Mouse (Mus musculus) bone marrow macrophage, adult 2 months (primary cell): ENCODE measurements around the gene Lrrc8d. TPM values are rescaled to one million over a fixed set of nuclear protein-coding genes. Genes with fewer than 3 reads are reported as not detected.

Experiments used
- H3K27ac ChIP-seq: 2 replicates; pipeline ENCODE4 v1.5.1; 2012; ENCODE audit warnings: low read depth, low read length; ENCODE audit not compliant: insufficient read depth
- H3K4me1 ChIP-seq: 2 replicates; pipeline ENCODE4 v1.6.1; 2012; ENCODE audit warnings: low read length; ENCODE audit not compliant: control insufficient read depth, insufficient read depth
- H3K4me3 ChIP-seq: 2 replicates; pipeline ENCODE4 v1.5.1; 2012; ENCODE audit warnings: mild to moderate bottlenecking, low read length, moderate library complexity; ENCODE audit not compliant: insufficient read depth
- CTCF ChIP-seq: IDR thresholded peaks from 2 replicates; pipeline ENCODE4 v1.5.1; 2012; ENCODE audit warnings: low read depth, mild to moderate bottlenecking, low read length, moderate library complexity
- POLR2A ChIP-seq: IDR thresholded peaks from 2 replicates; pipeline ENCODE4 v1.6.1; 2012; ENCODE audit warnings: mild to moderate bottlenecking, low read depth, low read length, borderline replicate concordance
- polyA plus RNA-seq: library from polyadenylated mRNA; stranded (reverse); fragments of >200 nt; gene quantifications from 2 replicates; pipeline ENCODE4 v1.2.4, GENCODE M21; 2012; ENCODE audit not compliant: missing spikeins, insufficient read depth, insufficient read length

The Lrrc8d gene
- 30.8 and 37.1 TPM in 2 replicates for polyA plus RNA-seq

DNA sequence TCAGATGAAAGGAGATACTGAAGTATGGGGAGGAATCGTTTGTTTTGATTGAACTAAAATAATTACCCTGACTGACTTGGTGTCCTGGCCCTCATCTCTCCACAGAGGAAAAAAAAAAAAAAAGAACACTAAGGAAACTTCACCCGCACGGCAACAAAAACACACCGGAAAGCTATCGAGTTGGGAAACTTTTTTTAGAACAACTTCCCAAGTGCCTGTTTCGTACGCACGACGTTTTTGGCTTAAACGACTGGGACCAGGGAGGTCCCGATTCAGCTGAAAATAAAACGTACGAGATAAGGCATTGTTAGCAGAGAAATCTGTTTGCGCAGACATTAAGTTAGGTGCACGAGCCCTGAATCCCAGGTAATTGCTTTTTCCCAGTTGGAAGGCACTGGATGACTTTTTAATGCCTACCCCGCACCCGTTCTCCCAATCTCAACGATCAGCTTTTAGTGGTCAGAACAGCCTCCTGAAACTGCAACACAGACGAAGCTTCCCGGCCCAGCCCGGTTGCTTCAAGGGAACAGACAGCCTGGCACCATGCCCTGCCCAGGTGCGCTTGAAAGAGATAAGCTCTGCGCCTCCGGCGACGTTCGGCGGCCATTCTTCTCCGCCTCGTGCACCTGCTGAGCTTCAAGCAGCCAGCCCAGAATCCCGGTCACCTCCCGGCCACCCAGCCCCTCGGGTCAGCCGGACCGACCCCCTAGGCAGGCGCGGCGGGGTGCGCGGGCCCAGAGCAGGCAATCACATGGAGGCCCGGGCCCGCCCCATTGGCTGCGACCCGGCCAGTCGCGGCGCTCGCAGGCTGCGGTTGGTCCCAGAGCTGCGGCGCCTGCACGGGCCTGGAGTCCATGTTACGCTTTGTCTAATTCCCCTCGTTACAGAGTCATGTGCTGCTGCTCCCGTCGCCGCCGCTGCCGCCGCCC, at the start of gene Lrrc8d:
TSS of gene Lrrc8d (plus strand) at position 829 of the 929 bp plus-strand sequence.
- TF ChIP-seq POLR2A (no peak; the same call in 1 of the 2 replicates), CTCF (no peak)
- H3K4me1 ChIP-seq, result peaks cover 48% of the 10 kb centered on the region
- H3K4me3 ChIP-seq, result peak within 1 kb of the TSS; percentile 74
- H3K27ac ChIP-seq, result peak within 1 kb of the TSS; percentile 83

DNA sequence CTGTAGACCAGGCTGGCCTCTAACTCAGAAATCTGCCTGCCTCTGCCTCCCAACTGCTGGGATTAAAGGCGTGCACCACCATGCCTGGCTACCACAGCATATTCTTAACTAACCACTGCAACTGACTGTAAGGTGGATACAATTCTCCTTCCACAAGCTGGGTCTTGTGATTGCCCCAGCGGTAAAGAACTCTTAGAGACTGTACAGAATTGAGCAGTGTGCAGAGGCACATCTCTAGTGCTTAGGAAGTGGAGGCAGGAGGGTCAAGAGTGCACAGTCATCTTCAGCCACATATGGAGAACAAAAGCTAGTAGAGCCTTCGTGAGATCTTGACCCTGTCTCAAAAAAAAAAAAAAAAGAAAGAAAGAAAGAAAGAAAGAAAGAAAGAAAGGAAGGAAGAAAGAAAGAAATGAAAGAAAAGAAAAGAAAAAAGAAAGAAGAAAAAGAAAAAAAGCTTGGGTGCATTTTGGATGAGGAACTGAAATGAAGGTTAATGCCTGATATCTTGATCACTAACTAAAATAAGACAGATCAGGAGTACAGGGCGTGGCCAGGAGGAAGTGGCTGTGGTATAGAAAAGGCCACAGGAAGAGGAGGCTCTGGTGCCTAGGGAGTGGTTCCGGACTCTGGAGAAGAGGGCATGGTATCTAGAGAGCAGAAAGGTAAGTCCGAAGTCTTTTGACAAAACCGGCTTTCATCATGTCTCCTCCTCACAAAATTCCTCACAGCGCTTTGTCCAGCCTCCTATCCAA, 48.9 kb upstream of the Lrrc8d start:
- H3K4me3 ChIP-seq, result peak overlapping the region; percentile 89

DNA sequence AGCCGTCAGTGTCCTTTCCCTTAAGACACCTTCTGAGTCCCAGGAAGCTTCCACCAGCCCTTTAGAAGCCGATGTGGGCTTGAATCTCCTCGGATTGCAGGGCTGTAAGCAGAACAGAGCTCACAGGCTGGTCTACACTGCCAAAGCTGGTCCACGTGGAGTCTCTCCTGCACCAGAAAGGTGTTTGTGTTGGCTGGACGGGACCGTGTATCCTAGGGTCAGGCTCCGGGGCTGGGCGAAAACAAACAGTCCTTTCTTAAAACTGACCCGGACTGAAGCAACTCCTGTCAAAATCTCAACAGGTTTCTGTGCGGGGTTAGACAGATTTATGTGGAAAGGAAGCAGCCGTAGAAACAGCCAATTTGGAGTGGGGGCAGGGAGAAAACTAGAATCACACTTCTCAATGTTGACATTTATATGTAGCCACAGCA, 48.2 kb upstream of the Lrrc8d start:
- TF ChIP-seq CTCF (peak; percentile 24; the same call in 1 of the 2 replicates), POLR2A (no peak)
- Histone ChIP-seq H3K4me3 (peak overlapping the region; percentile 89), H3K4me1 (peaks cover 35% of the 10 kb centered on the region), H3K27ac (peak overlapping the region; percentile 89)

More for the DNA sequence above, 48.9 kb upstream of the Lrrc8d start:
- H3K4me1 ChIP-seq, result peaks cover 35% of the 10 kb centered on the region
- H3K27ac ChIP-seq, result peak overlapping the region; percentile 89
- TF ChIP-seq POLR2A, result no peak
- TF ChIP-seq CTCF, result no peak

- TF ChIP-seq CTCF (peak; percentile 83), POLR2A (no peak)
- H3K27ac ChIP-seq, result no peak overlapping the region
These were observed 45.3 kb upstream of the Lrrc8d start for GRCm38 (mm10) chr5:105654237-105655063.

DNA sequence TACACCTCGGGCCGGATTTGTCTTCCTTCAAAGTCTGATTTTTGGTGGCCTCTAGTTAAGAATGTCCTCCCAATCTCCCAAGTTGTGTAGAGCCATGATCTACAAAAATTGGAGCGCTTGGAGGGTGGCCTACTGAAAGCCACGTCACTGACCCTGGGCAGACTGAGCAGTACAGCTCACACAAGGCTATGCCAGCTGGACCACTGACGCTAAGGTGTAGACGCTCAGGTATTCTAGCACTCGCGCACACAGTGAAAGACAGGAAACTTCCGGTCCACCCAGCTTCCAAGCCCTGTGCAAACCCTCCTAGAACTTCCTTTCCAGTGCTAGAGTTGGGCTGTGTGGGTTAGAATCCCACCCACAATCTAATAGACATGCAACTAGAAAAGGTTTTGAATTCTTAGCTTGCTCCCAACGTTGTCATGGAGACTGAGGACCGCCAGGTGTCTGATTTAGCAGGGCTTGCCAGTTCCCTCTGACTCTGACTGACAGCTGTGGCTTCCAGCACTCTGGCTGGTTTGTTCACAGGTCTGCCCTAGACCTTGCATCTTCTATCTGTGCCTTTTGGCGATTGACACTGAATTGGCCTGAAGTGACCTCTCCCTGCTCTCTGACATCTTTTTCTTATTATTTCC, 44.6 kb upstream of the Lrrc8d start:
- H3K27ac ChIP-seq, result no peak overlapping the region
- TF ChIP-seq CTCF (no peak), POLR2A (no peak)
- H3K4me3 ChIP-seq, result no peak overlapping the region
- H3K4me1 ChIP-seq, result peaks cover 19% of the 10 kb centered on the region

More at GRCm38 (mm10) chr5:105654237-105655063, 45.3 kb upstream of the Lrrc8d start:
- H3K4me3 ChIP-seq, result no peak overlapping the region
- peaks cover 25% of the 10 kb centered on the region for H3K4me1 ChIP-seq

DNA sequence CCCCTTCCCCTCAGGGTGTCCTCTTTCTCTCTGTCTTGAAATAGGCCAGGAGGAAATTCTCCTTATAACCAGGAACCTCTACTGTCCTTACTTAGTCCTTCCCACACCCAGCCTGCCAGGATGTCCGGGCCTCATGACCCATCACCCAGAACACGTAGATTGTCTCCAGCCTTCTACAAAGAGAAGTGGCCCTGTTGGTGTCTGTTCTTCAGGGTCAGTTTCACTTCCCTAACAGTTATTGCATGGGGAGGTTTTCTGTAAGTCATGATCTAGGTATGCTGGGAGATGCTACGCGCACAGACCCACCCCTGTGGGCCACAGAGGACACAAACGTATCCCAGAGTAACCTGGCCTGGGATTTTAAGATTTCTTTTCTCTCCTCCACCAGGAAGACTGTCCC, 37.9 kb upstream of the Lrrc8d start:
- Histone ChIP-seq H3K27ac (peak overlapping the region; percentile 56), H3K4me1 (peaks cover 16% of the 10 kb centered on the region), H3K4me3 (no peak overlapping the region)
- TF ChIP-seq CTCF (no peak), POLR2A (no peak)

- H3K27ac ChIP-seq, result no peak overlapping the region
- H3K4me1 ChIP-seq, result peaks cover 10% of the 10 kb centered on the region
- H3K4me3 ChIP-seq, result no peak overlapping the region
- TF ChIP-seq CTCF (no peak), POLR2A (no peak)
These were observed 32.8 kb upstream of the Lrrc8d start for GRCm38 (mm10) chr5:105666930-105667329.

DNA sequence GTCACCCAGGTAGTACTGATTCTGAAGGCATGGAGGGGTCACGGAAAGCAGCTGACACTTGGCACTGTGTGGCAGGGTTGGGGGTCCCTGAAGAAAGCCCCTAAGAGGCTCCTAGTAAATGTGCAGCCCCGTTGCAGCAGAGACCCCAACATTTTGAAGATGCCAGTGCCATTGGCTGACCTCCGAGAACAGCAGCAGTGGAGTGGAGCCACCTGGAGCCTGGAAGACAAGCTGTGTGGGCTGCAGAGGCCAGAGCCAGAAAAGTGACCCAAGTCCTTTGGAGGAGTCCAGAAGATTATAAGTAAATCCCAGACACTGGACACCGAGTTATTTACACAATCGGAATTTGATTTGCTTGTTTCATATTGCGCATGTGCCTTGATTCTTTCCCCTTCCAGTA, 32.4 kb upstream of the Lrrc8d start:
- Histone ChIP-seq H3K27ac (no peak overlapping the region), H3K4me1 (peaks cover 6% of the 10 kb centered on the region), H3K4me3 (no peak overlapping the region)
- TF ChIP-seq CTCF (no peak), POLR2A (no peak)

GRCm38 (mm10) chr5:105669086-105669485, 30.7 kb upstream of the Lrrc8d start:
- TF ChIP-seq CTCF (no peak), POLR2A (no peak)
- Histone ChIP-seq H3K27ac (no peak overlapping the region), H3K4me1 (no peaks in the 10 kb centered on the region), H3K4me3 (no peak overlapping the region)
